Mouse (Mus musculus) lung, postnatal 0 days (tissue): Measurements from ENCODE around the gene Tox4.

Experiments
- CTCF ChIP-seq: IDR thresholded peaks from 2 replicates; pipeline ENCODE4 v1.5.1; 2016; ENCODE audit warnings: antibody characterized with exemption, mild to moderate bottlenecking
- EP300 ChIP-seq: IDR thresholded peaks from 2 replicates; pipeline ENCODE4 v1.6.1; 2016; ENCODE audit warnings: antibody characterized with exemption, mild to moderate bottlenecking, control low read depth

DNA sequence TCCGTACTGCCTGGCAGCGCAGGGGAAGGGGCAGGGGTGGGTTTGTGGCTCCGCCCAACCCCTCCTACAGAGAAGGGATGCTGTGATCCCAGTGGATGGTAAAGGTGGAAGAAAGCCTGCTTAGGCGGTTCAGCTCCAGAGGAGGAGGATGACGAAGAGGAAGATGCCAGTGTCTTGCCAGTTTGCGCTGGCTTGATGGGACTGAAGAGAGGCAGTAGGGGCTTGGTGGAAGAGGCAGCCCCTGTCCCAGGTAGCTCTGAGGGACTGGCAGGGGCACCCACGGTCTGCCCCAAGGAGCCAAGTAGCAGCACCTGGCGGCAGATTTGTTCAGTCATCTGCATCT lies 35.8 kb downstream of the Tox4 start:
- peak; percentile 33; the same call in 1 of the 2 replicates for TF ChIP-seq CTCF
- no peak for TF ChIP-seq EP300
